Mouse (Mus musculus) hindbrain, embryonic 13.5 days (tissue): ENCODE data around the gene Gadd45b. TPM values are rescaled to one million over a fixed set of nuclear protein-coding genes. Genes with fewer than 3 reads are reported as not detected.
A peak's percentile ranks its signal among the peaks of the same experiment; 100 is the strongest.

ENCODE experiments used
- ATAC-seq: fragments of 200-750 bp; cut with Nextera tagmentation; 2 replicates; pipeline ENCODE4 v1.8.0; 2017; ENCODE audit warnings: moderate TSS enrichment; ENCODE audit not compliant: low FRiP score
- H3K27ac ChIP-seq: fragments of 300-500 bp; sonication (generic); 2 replicates; pipeline ENCODE4 v1.5.1; 2015; ENCODE audit warnings: inconsistent platforms, mild to moderate bottlenecking, moderate library complexity
- H3K27me3 ChIP-seq: fragments of 300-500 bp; sonication (generic); 2 replicates; pipeline ENCODE4 v1.6.1; 2015; ENCODE audit warnings: mild to moderate bottlenecking, inconsistent platforms
- H3K36me3 ChIP-seq: fragments of 300-500 bp; sonication (generic); 2 replicates; pipeline ENCODE4 v1.6.1; 2015; ENCODE audit warnings: mild to moderate bottlenecking, inconsistent platforms
- H3K4me1 ChIP-seq: fragments of 300-500 bp; sonication (generic); replicated peaks from 2 replicates; pipeline ENCODE4 v1.6.1; 2015; ENCODE audit warnings: inconsistent platforms
- H3K4me2 ChIP-seq: fragments of 300-500 bp; sonication (generic); 2 replicates; pipeline ENCODE4 v1.6.1; 2015; ENCODE audit warnings: inconsistent platforms, mild to moderate bottlenecking, moderate library complexity
- H3K4me3 ChIP-seq: fragments of 300-500 bp; sonication (generic); 2 replicates; pipeline ENCODE4 v1.5.1; 2015; ENCODE audit warnings: mild to moderate bottlenecking, inconsistent platforms
- H3K9ac ChIP-seq: fragments of 300-500 bp; sonication (generic); 2 replicates; pipeline ENCODE4 v1.6.1; 2015; ENCODE audit warnings: mild to moderate bottlenecking, inconsistent platforms
- H3K9me3 ChIP-seq: fragments of 300-500 bp; sonication (generic); 2 replicates; pipeline ENCODE4 v1.6.1; 2016; ENCODE audit warnings: inconsistent platforms
- WGBS: fragments of 180-500 bp; shearing (Covaris S2); methylation state at CpG from one replicate; pipeline ENCODE4 v1.1.7; 2015; 5-methylcytosine and 5-hydroxymethylcytosine counted together
- polyA plus RNA-seq: library from polyadenylated mRNA; unstranded; fragments of >200 nt; fragmentation: Nextera tagmentation; extraction: Ambion mirVana; gene quantifications from 2 replicates; pipeline ENCODE4 v1.2.1, GENCODE M21; 2015

Gadd45b gene
- polyA plus RNA-seq, 1 experiment from 2014 or later: 8.1 TPM

DNA sequence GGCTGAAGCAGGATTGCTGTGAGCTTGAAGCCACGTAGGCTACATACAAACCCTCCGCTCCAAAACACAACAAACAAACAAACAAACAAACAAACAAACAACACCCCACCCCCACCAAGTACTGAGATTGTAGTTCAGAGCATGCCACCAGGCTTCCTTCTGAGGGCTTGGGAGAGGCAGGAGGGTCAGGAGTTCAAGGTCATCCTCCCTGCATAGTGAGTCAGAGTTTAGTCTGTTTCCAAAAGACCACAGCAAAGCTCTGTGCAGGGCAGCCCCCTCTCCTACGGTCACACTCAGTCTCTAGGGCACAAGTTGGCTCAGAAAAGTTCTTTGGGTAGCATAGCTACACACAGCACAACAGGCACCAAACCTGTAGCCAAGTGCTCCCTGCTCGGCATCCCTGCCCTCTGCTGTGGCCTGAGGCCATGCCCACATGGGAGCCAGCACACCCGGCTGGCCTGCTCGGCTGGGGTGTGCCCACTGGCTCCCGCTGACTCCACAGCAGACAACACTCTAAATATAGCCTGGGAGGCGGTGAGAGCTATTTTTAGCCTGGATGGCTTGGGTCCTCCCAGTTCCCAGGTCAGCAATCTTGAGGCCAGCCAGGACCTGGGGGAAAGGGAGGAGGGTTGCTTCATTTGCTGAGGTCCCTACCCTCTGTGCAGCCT is 10.6 kb downstream of the Gadd45b start:
- H3K27ac ChIP-seq: peak overlapping the region; percentile 69
- H3K4me1 ChIP-seq: peaks cover 55% of the 10 kb centered on the region
- H3K9me3 ChIP-seq: no peaks in the 10 kb centered on the region
- ATAC-seq: no peak
- peak overlapping the region; percentile 66 for H3K9ac ChIP-seq
- 43% methylated on average over 8 of the region's 8 CpGs for WGBS
- H3K4me2 ChIP-seq: peak overlapping the region; percentile 66
- H3K4me3 ChIP-seq: peak overlapping the region; percentile 36
- H3K27me3 ChIP-seq: peaks cover 58% of the 10 kb centered on the region
- no peaks in the 10 kb centered on the region for H3K36me3 ChIP-seq

GRCm38 (mm10) chr10:80940988-80941347 is 11.1 kb downstream of the Gadd45b start:
- Histone ChIP-seq H3K27ac (no peak overlapping the region), H3K4me3 (no peak overlapping the region), H3K4me2 (no peak overlapping the region), H3K9me3 (no peaks in the 10 kb centered on the region), H3K4me1 (peaks cover 50% of the 10 kb centered on the region), H3K9ac (peak overlapping the region; percentile 35; the same call in 1 of the 2 replicates), H3K27me3 (peaks cover 53% of the 10 kb centered on the region), H3K36me3 (no peaks in the 10 kb centered on the region)
- WGBS: 90% methylated on average over 2 of the region's 2 CpGs
- no peak for ATAC-seq

DNA sequence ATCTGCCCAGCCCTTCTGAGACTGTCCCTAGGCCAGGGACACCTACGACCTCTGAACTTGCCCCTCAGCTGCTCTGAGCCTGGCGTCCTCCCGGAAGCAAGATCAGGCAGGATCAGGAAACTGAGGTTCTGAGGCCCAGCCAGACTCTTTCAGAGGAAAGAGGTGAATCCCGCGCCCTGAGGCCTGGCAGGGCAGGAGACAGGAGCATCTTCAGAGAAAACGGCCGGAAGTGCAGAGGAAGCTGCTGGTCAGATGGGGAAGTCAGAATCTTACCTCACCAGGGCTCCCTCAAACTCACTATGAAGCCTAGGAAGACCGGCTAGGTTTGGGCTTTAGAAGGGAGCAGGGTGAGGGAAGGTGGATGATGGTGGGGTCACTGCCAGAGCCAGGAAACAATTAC is 13.0 kb downstream of the Gadd45b start:
- no peaks in the 10 kb centered on the region for H3K9me3 ChIP-seq
- 61% methylated on average over 8 of the region's 8 CpGs for WGBS
- no peak overlapping the region for H3K9ac ChIP-seq
- no peak overlapping the region for H3K4me3 ChIP-seq
- no peak overlapping the region for H3K27ac ChIP-seq
- peaks cover 34% of the 10 kb centered on the region for H3K4me1 ChIP-seq
- no peaks in the 10 kb centered on the region for H3K36me3 ChIP-seq
- ATAC-seq: no peak
- H3K4me2 ChIP-seq: no peak overlapping the region
- H3K27me3 ChIP-seq: peaks cover 33% of the 10 kb centered on the region

GRCm38 (mm10) chr10:80943701-80944100 is 13.8 kb downstream of the Gadd45b start:
- H3K36me3 ChIP-seq: no peaks in the 10 kb centered on the region
- 86% methylated on average over 9 of the region's 9 CpGs for WGBS
- ATAC-seq: no peak
- H3K9ac ChIP-seq: no peak overlapping the region
- H3K27me3 ChIP-seq: peaks cover 25% of the 10 kb centered on the region
- H3K4me2 ChIP-seq: no peak overlapping the region
- H3K4me1 ChIP-seq: peaks cover 29% of the 10 kb centered on the region
- no peak overlapping the region for H3K27ac ChIP-seq
- no peaks in the 10 kb centered on the region for H3K9me3 ChIP-seq
- H3K4me3 ChIP-seq: no peak overlapping the region

- peaks cover 24% of the 10 kb centered on the region for H3K4me1 ChIP-seq
- H3K4me2 ChIP-seq: no peak overlapping the region
- H3K27ac ChIP-seq: no peak overlapping the region
- H3K9me3 ChIP-seq: no peaks in the 10 kb centered on the region
- no peak overlapping the region for H3K4me3 ChIP-seq
- ATAC-seq: no peak
- no peaks in the 10 kb centered on the region for H3K36me3 ChIP-seq
- H3K27me3 ChIP-seq: peaks cover 20% of the 10 kb centered on the region
- 89% methylated on average over 5 of the region's 5 CpGs for WGBS
- no peak overlapping the region for H3K9ac ChIP-seq
Observed at GRCm38 (mm10) chr10:80944231-80944630, 14.4 kb downstream of the Gadd45b start.

GRCm38 (mm10) chr10:80946684-80947437 is 17.0 kb downstream of the Gadd45b start:
- H3K4me3 ChIP-seq: no peak overlapping the region
- H3K36me3 ChIP-seq: no peaks in the 10 kb centered on the region
- peaks cover 12% of the 10 kb centered on the region; the same call in 1 of the 2 replicates for H3K27me3 ChIP-seq
- H3K27ac ChIP-seq: no peak overlapping the region
- H3K4me2 ChIP-seq: no peak overlapping the region
- no peak for ATAC-seq
- no peaks in the 10 kb centered on the region for H3K9me3 ChIP-seq
- 64% methylated on average over 14 of the region's 14 CpGs for WGBS
- H3K4me1 ChIP-seq: peaks cover 7% of the 10 kb centered on the region; the same call in 1 of the 2 replicates
- no peak overlapping the region for H3K9ac ChIP-seq

DNA sequence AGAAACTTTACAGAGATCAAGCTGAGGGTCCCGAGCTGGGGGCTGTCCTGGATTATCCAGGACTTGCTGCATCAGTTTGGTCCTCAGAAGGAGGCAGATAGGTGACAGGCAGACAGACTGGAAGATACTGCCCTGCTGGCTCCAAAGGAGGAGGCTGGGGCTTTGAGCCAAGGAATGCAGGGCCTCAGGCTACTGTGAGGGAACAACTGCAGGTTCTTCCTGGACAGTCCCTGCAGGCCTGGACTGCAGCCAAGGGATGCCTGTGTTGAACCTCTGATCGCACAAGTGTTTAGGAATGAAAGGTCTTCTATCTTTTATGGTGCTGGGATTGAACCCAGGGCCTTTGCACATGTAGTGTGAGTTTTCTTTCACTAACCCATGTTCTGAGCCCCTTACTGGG is 17.9 kb downstream of the Gadd45b start:
- ATAC-seq: no peak
- peaks cover 12% of the 10 kb centered on the region; the same call in 1 of the 2 replicates for H3K27me3 ChIP-seq
- no peaks in the 10 kb centered on the region for H3K36me3 ChIP-seq
- peaks cover 7% of the 10 kb centered on the region; the same call in 1 of the 2 replicates for H3K4me1 ChIP-seq
- no peak overlapping the region for H3K4me2 ChIP-seq
- WGBS: 60% methylated on average over 2 of the region's 2 CpGs
- no peaks in the 10 kb centered on the region for H3K9me3 ChIP-seq
- no peak overlapping the region for H3K4me3 ChIP-seq
- no peak overlapping the region for H3K9ac ChIP-seq
- no peak overlapping the region for H3K27ac ChIP-seq

GRCm38 (mm10) chr10:80948570-80948969 is 18.7 kb downstream of the Gadd45b start:
- Histone ChIP-seq H3K36me3 (no peaks in the 10 kb centered on the region), H3K4me3 (no peak overlapping the region), H3K4me1 (peaks cover 7% of the 10 kb centered on the region; the same call in 1 of the 2 replicates), H3K27ac (no peak overlapping the region), H3K27me3 (peaks cover 10% of the 10 kb centered on the region; the same call in 1 of the 2 replicates), H3K4me2 (no peak overlapping the region), H3K9ac (no peak overlapping the region), H3K9me3 (no peaks in the 10 kb centered on the region)
- 23% methylated on average over 6 of the region's 6 CpGs for whole genome bisulfite sequencing
- no peak for ATAC-seq

DNA sequence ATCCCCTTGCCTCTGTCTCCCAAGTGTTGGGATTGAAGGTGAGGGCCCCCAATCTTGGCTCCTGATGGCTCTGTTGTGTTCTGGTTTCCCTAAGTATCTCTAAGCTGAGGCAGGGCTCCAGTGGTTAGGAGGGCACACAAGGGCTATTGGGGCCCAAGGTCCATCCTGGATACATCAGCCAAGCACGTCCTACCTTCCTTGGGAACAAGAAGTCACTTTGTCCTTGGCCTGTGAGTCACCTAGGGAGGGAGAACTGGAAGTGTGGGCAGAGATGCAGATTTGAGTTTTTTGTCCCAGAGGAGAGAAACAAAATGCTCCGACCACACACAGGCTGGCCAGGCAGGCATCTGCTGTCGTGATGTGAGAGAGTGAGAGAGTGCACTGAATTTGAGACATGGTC is 19.2 kb downstream of the Gadd45b start:
- ATAC-seq: no peak
- H3K36me3 ChIP-seq: no peaks in the 10 kb centered on the region
- peaks cover 9% of the 10 kb centered on the region; the same call in 1 of the 2 replicates for H3K27me3 ChIP-seq
- no peak overlapping the region for H3K9ac ChIP-seq
- H3K9me3 ChIP-seq: no peaks in the 10 kb centered on the region
- H3K27ac ChIP-seq: no peak overlapping the region
- no peak overlapping the region for H3K4me3 ChIP-seq
- peaks cover 7% of the 10 kb centered on the region; the same call in 1 of the 2 replicates for H3K4me1 ChIP-seq
- 81% methylated on average over 3 of the region's 3 CpGs for WGBS
- H3K4me2 ChIP-seq: no peak overlapping the region

- 36% methylated on average over 5 of the region's 5 CpGs for WGBS
Observed at GRCm38 (mm10) chr10:80950314-80950713, 20.4 kb downstream of the Gadd45b start.

GRCm38 (mm10) chr10:80951761-80952390 is 22.0 kb downstream of the Gadd45b start:
- Histone ChIP-seq H3K9ac (no peak overlapping the region), H3K9me3 (no peaks in the 10 kb centered on the region), H3K27me3 (peaks cover 9% of the 10 kb centered on the region; the same call in 1 of the 2 replicates), H3K4me3 (no peak overlapping the region), H3K36me3 (no peaks in the 10 kb centered on the region), H3K4me1 (peaks cover 10% of the 10 kb centered on the region), H3K27ac (no peak overlapping the region), H3K4me2 (no peak overlapping the region)
- 77% methylated on average over 10 of the region's 10 CpGs for WGBS
- no peak for ATAC-seq

More at GRCm38 (mm10) chr10:80950314-80950713, 20.4 kb downstream of the Gadd45b start:
- Histone ChIP-seq H3K9me3 (no peaks in the 10 kb centered on the region), H3K4me1 (peaks cover 7% of the 10 kb centered on the region), H3K36me3 (no peaks in the 10 kb centered on the region), H3K27me3 (peaks cover 9% of the 10 kb centered on the region; the same call in 1 of the 2 replicates), H3K4me3 (no peak overlapping the region), H3K4me2 (no peak overlapping the region), H3K9ac (no peak overlapping the region), H3K27ac (no peak overlapping the region)
- ATAC-seq: no peak

GRCm38 (mm10) chr10:80952449-80952848 is 22.6 kb downstream of the Gadd45b start:
- H3K4me2 ChIP-seq: no peak overlapping the region
- H3K27ac ChIP-seq: no peak overlapping the region
- H3K36me3 ChIP-seq: no peaks in the 10 kb centered on the region
- 74% methylated on average over 15 of the region's 15 CpGs for WGBS
- H3K27me3 ChIP-seq: peaks cover 9% of the 10 kb centered on the region; the same call in 1 of the 2 replicates
- H3K4me1 ChIP-seq: peaks cover 10% of the 10 kb centered on the region
- no peak overlapping the region for H3K9ac ChIP-seq
- ATAC-seq: no peak
- no peak overlapping the region for H3K4me3 ChIP-seq
- H3K9me3 ChIP-seq: no peaks in the 10 kb centered on the region
